Mouse (Mus musculus): Measurements from ENCODE around the gene Msantd2. TPM values are rescaled to one million over a fixed set of nuclear protein-coding genes. Genes with fewer than 3 reads are reported as not detected.

The Msantd2 gene
- polyA plus RNA-seq, 1 experiment from 2014 or later = 39.9 TPM

- ATAC-seq (ENCODE audit: insufficient read depth, low FRiP score, low TSS enrichment) = no peak
- 33% methylated on average over 5 of the region's 5 CpGs for WGBS
- Histone ChIP-seq H3K4me3 (ENCODE audit: low read depth, low read length) (no peak overlapping the region), H3K36me3 (ENCODE audit: control insufficient read depth, insufficient read depth, low read length) (no peaks in the 10 kb centered on the region), H3K27me3 (ENCODE audit: control insufficient read depth, insufficient read depth, low read length) (no peaks in the 10 kb centered on the region), H3K27ac (ENCODE audit: low read depth, low read length) (no peak overlapping the region), H3K4me1 (ENCODE audit: control insufficient read depth, insufficient read depth, low read length) (no peaks in the 10 kb centered on the region), H3K9me3 (ENCODE audit: control insufficient read depth, low read length) (no peaks in the 10 kb centered on the region), H3K9ac (ENCODE audit: low read length) (no peak overlapping the region), H3K4me2 (ENCODE audit: low read depth) (no peak overlapping the region)
- no peak for DNase-seq (ENCODE audit: low spot score)
These were observed 78.3 kb downstream of the Msantd2 start for GRCm38 (mm10) chr9:37567454-37567853.

- no peak for DNase-seq (ENCODE audit: low spot score)
- Histone ChIP-seq H3K4me1 (ENCODE audit: control insufficient read depth, insufficient read depth, low read length) (no peaks in the 10 kb centered on the region), H3K27me3 (ENCODE audit: control insufficient read depth, insufficient read depth, low read length) (no peaks in the 10 kb centered on the region), H3K36me3 (ENCODE audit: control insufficient read depth, insufficient read depth, low read length) (no peaks in the 10 kb centered on the region), H3K4me2 (ENCODE audit: low read depth) (no peak overlapping the region), H3K4me3 (ENCODE audit: low read depth, low read length) (no peak overlapping the region), H3K27ac (ENCODE audit: low read depth, low read length) (no peak overlapping the region), H3K9ac (ENCODE audit: low read length) (no peak overlapping the region), H3K9me3 (ENCODE audit: control insufficient read depth, low read length) (no peaks in the 10 kb centered on the region)
- ATAC-seq (ENCODE audit: insufficient read depth, low FRiP score, low TSS enrichment) = no peak
- 39% methylated on average over 15 of the region's 15 CpGs for WGBS
These were observed 78.9 kb downstream of the Msantd2 start for GRCm38 (mm10) chr9:37567892-37568604.

- DNase-seq (ENCODE audit: low spot score) (no peak), ATAC-seq (ENCODE audit: insufficient read depth, low FRiP score, low TSS enrichment) (no peak)
- 42% methylated on average over 4 of the region's 4 CpGs for WGBS
- Histone ChIP-seq H3K27me3 (ENCODE audit: control insufficient read depth, insufficient read depth, low read length) (no peaks in the 10 kb centered on the region), H3K4me1 (ENCODE audit: control insufficient read depth, insufficient read depth, low read length) (no peaks in the 10 kb centered on the region), H3K4me2 (ENCODE audit: low read depth) (no peak overlapping the region), H3K9ac (ENCODE audit: low read length) (no peak overlapping the region), H3K36me3 (ENCODE audit: control insufficient read depth, insufficient read depth, low read length) (no peaks in the 10 kb centered on the region), H3K4me3 (ENCODE audit: low read depth, low read length) (no peak overlapping the region), H3K27ac (ENCODE audit: low read depth, low read length) (no peak overlapping the region), H3K9me3 (ENCODE audit: control insufficient read depth, low read length) (no peaks in the 10 kb centered on the region)
These were observed 79.6 kb downstream of the Msantd2 start for GRCm38 (mm10) chr9:37568605-37569214.

GRCm38 (mm10) chr9:37569231-37569835 is 80.2 kb downstream of the Msantd2 start:
- H3K4me3 ChIP-seq (ENCODE audit: low read depth, low read length) = no peak overlapping the region
- H3K9me3 ChIP-seq (ENCODE audit: control insufficient read depth, low read length) = no peaks in the 10 kb centered on the region
- no peak overlapping the region for H3K9ac ChIP-seq (ENCODE audit: low read length)
- ATAC-seq (ENCODE audit: insufficient read depth, low FRiP score, low TSS enrichment) (no peak), DNase-seq (ENCODE audit: low spot score) (no peak)
- H3K27me3 ChIP-seq (ENCODE audit: control insufficient read depth, insufficient read depth, low read length) = no peaks in the 10 kb centered on the region
- no peak overlapping the region for H3K4me2 ChIP-seq (ENCODE audit: low read depth)
- 86% methylated on average over 2 of the region's 2 CpGs for WGBS
- no peak overlapping the region for H3K27ac ChIP-seq (ENCODE audit: low read depth, low read length)
- H3K36me3 ChIP-seq (ENCODE audit: control insufficient read depth, insufficient read depth, low read length) = no peaks in the 10 kb centered on the region
- no peaks in the 10 kb centered on the region for H3K4me1 ChIP-seq (ENCODE audit: control insufficient read depth, insufficient read depth, low read length)

- ATAC-seq (ENCODE audit: insufficient read depth, low FRiP score, low TSS enrichment) (no peak), DNase-seq (ENCODE audit: low spot score) (no peak)
- Histone ChIP-seq H3K27ac (ENCODE audit: low read depth, low read length) (no peak overlapping the region), H3K4me2 (ENCODE audit: low read depth) (no peak overlapping the region), H3K4me3 (ENCODE audit: low read depth, low read length) (no peak overlapping the region), H3K9me3 (ENCODE audit: control insufficient read depth, low read length) (no peaks in the 10 kb centered on the region), H3K27me3 (ENCODE audit: control insufficient read depth, insufficient read depth, low read length) (no peaks in the 10 kb centered on the region), H3K4me1 (ENCODE audit: control insufficient read depth, insufficient read depth, low read length) (0 out of 2 replicates have a peak, but pooled peaks cover 3% of the 10 kb centered on the region), H3K36me3 (ENCODE audit: control insufficient read depth, insufficient read depth, low read length) (no peaks in the 10 kb centered on the region), H3K9ac (ENCODE audit: low read length) (no peak overlapping the region)
- WGBS = 71% methylated on average over 3 of the region's 3 CpGs
These were observed 83.2 kb downstream of the Msantd2 start for GRCm38 (mm10) chr9:37572204-37572876.

Other genes with a start within 250 kb of the Msantd2 start
- 2.0 TPM in 2 replicates for gene Slc37a2, start 233.6 kb upstream of the Msantd2 start, polyA plus RNA-seq (2014; fragmentation: Nextera tagmentation; extraction: Ambion mirVana)
- gene Ccdc15, start 140.9 kb upstream of the Msantd2 start, polyA plus RNA-seq (2014; fragmentation: Nextera tagmentation; extraction: Ambion mirVana) = 6.7 and 7.7 TPM in 2 replicates
- gene Hepacam, start 122.0 kb upstream of the Msantd2 start, polyA plus RNA-seq (2014; fragmentation: Nextera tagmentation; extraction: Ambion mirVana) = not detected in 2 replicates
- 6.7 and 11.6 TPM in 2 replicates for gene Robo4, start 87.4 kb upstream of the Msantd2 start, polyA plus RNA-seq (2014; fragmentation: Nextera tagmentation; extraction: Ambion mirVana)
- 85.4 and 89.9 TPM in 2 replicates for gene Robo3, start 56.1 kb upstream of the Msantd2 start, polyA plus RNA-seq (2014; fragmentation: Nextera tagmentation; extraction: Ambion mirVana)
- gene Esam, start 38.8 kb downstream of the Msantd2 start, polyA plus RNA-seq (2014; fragmentation: Nextera tagmentation; extraction: Ambion mirVana) = 33.1 and 35.7 TPM in 2 replicates
- gene Vsig2, start 49.9 kb downstream of the Msantd2 start, polyA plus RNA-seq (2014; fragmentation: Nextera tagmentation; extraction: Ambion mirVana) = 0.38 TPM in 1 of 2 replicates, not detected in the other
- gene Nrgn, start 63.6 kb downstream of the Msantd2 start, polyA plus RNA-seq (2014; fragmentation: Nextera tagmentation; extraction: Ambion mirVana) = 2.3 and 2.5 TPM in 2 replicates
- gene Siae, start 66.4 kb downstream of the Msantd2 start, polyA plus RNA-seq (2014; fragmentation: Nextera tagmentation; extraction: Ambion mirVana) = 9.0 and 9.6 TPM in 2 replicates
- gene Spa17, start 124.4 kb downstream of the Msantd2 start, polyA plus RNA-seq (2014; fragmentation: Nextera tagmentation; extraction: Ambion mirVana) = 13.3 and 16.0 TPM in 2 replicates
- gene Tbrg1, start 168.0 kb downstream of the Msantd2 start, polyA plus RNA-seq (2014; fragmentation: Nextera tagmentation; extraction: Ambion mirVana) = 135 and 142 TPM in 2 replicates
- not detected in 2 replicates for gene Panx3, start 179.9 kb downstream of the Msantd2 start, polyA plus RNA-seq (2014; fragmentation: Nextera tagmentation; extraction: Ambion mirVana)
- gene Olfr160, start 226.9 kb downstream of the Msantd2 start, polyA plus RNA-seq (2014; fragmentation: Nextera tagmentation; extraction: Ambion mirVana) = not detected in 2 replicates

Measured in neural tube, embryonic 11.5 days (tissue).